8 mouse cellular contexts compared by ENCODE assay signal in genomic region chr7:44467811-44468411, GRCm38 (mm10). TPM values are rescaled to one million over a fixed set of nuclear protein-coding genes. Genes with fewer than 3 reads are reported as not detected.
DNase-seq lines count a peak whose midpoint lies in the region; ATAC-seq lines count a peak whose summit lies in the region.

Gene Josd2 (plus strand): TSS chr7:44467980.

- H3K4me3 ChIP-seq in hindbrain, embryonic 16.5 days (ENCODE audit: low read length): peak within 1 kb of the TSS; percentile 69
- H3K4me3 ChIP-seq in macrophage (ENCODE audit: inconsistent target): peak within 1 kb of the TSS; percentile 77

- H3K79me2 ChIP-seq in macrophage (ENCODE audit: inconsistent target): no peaks in the 10 kb centered on the region

- H3K4me1 ChIP-seq in hindbrain, embryonic 16.5 days (ENCODE audit: control insufficient read depth, insufficient read depth, low read depth, low read length): peaks cover 40% of the 10 kb centered on the region

- peak; percentile 90 for DNase-seq in WW6 (ENCODE audit: low read depth, low spot score)
- peak; percentile 82 to 90 for DNase-seq in cerebellum, postnatal 4 days (ENCODE audit: low spot score in 2 of 2)
- peak; percentile 97 for DNase-seq in gastrocnemius, adult 18-20 months (ENCODE audit: low spot score)
- DNase-seq in left cerebral cortex, adult 18-20 months (ENCODE audit: low spot score in 2 of 2): peak; percentile 95
- peak; percentile 98 for DNase-seq in right cerebral cortex, adult 18-20 months
- peak; percentile 70 for DNase-seq in urinary bladder, postnatal 10 days (ENCODE audit: low spot score)

- H3K27me3 ChIP-seq in hindbrain, embryonic 16.5 days (replicated peaks; ENCODE audit: control insufficient read depth, insufficient read depth, low read length): no peaks in the 10 kb centered on the region

- 0 out of 2 replicates have a peak, but pooled peaks cover 2% of the 10 kb centered on the region for H3K36me3 ChIP-seq in hindbrain, embryonic 16.5 days (ENCODE audit: control insufficient read depth, insufficient read depth, low read length)
- no peaks in the 10 kb centered on the region for H3K36me3 ChIP-seq in macrophage (ENCODE audit: inconsistent target)

- under 1% methylated on average over 42 of the region's 42 CpGs for WGBS in hindbrain, embryonic 16.5 days
- WGBS in macrophage (ENCODE audit: missing documents): under 1% methylated on average over 42 of the region's 42 CpGs

- H3K4me2 ChIP-seq in hindbrain, embryonic 16.5 days (ENCODE audit: low read length): peak within 1 kb of the TSS; percentile 83

- peak within 1 kb of the TSS; percentile 79 for H3K9ac ChIP-seq in hindbrain, embryonic 16.5 days (ENCODE audit: low read depth, low read length)

- H3K9me3 ChIP-seq in hindbrain, embryonic 16.5 days (ENCODE audit: control insufficient read depth, low read length): no peaks in the 10 kb centered on the region

- peak within 1 kb of the TSS; percentile 92 for H3K27ac ChIP-seq in hindbrain, embryonic 16.5 days (ENCODE audit: low read depth, low read length)
- H3K27ac ChIP-seq in macrophage: peak within 1 kb of the TSS; percentile 27

- peak; percentile 92 for ATAC-seq in hindbrain, embryonic 16.5 days

RNA-seq across cellular contexts. Expression of gene Josd2, which starts in this region (rescaled TPM):
- total RNA-seq in gastrocnemius, adult 18-20 months (2021): 10 to 100 TPM; 49.8 to 49.9 TPM
- polyA plus RNA-seq in hindbrain, embryonic 16.5 days (2015; fragmentation: Nextera tagmentation; extraction: Ambion mirVana): 42.5 and 46.2 TPM in 2 replicates
- total RNA-seq in left cerebral cortex, adult 18-20 months (2021): 10 to 100 TPM; 76.7 to 77.9 TPM
- total RNA-seq in macrophage (2018; cell fraction: chromatin; rRNA removed): 10 to 100 TPM; 12.3 to 62.4 (median 35.2) TPM
- 10 to 100 TPM; 17.8 to 31.4 (median 25.4) TPM for total RNA-seq in macrophage (2018; cell fraction: cytosol; rRNA removed)
- total RNA-seq in macrophage (2018; cell fraction: nucleus; rRNA removed): 10 to 100 TPM; 16.4 to 54.0 (median 35.1) TPM
- polyA plus RNA-seq in macrophage (2018): 12.5 to 32.1 TPM (median 31.4 TPM) in 3 replicates

Comparison
In these comparisons a context has a peak if more than half of its experiments do, and no peak if none do; other contexts are left out.
1. Peak in every context shown above with its lines: DNase-seq, ATAC-seq, H3K4me3 ChIP-seq and H3K27ac ChIP-seq.